Mouse (Mus musculus) hindbrain, embryonic 13.5 days (tissue): Measurements from ENCODE around the gene Itga1. TPM values are rescaled to one million over a fixed set of nuclear protein-coding genes. Genes with fewer than 3 reads are reported as not detected.

Experiments used
- ATAC-seq: fragments of 200-750 bp; cut with Nextera tagmentation; 2 replicates; pipeline ENCODE4 v1.8.0; 2017; ENCODE audit warnings: moderate TSS enrichment; ENCODE audit not compliant: low FRiP score
- H3K27ac ChIP-seq: fragments of 300-500 bp; sonication (generic); 2 replicates; pipeline ENCODE4 v1.5.1; 2015; ENCODE audit warnings: inconsistent platforms, mild to moderate bottlenecking, moderate library complexity
- H3K27me3 ChIP-seq: fragments of 300-500 bp; sonication (generic); 2 replicates; pipeline ENCODE4 v1.6.1; 2015; ENCODE audit warnings: mild to moderate bottlenecking, inconsistent platforms
- H3K36me3 ChIP-seq: fragments of 300-500 bp; sonication (generic); 2 replicates; pipeline ENCODE4 v1.6.1; 2015; ENCODE audit warnings: mild to moderate bottlenecking, inconsistent platforms
- H3K4me1 ChIP-seq: fragments of 300-500 bp; sonication (generic); replicated peaks from 2 replicates; pipeline ENCODE4 v1.6.1; 2015; ENCODE audit warnings: inconsistent platforms
- H3K4me2 ChIP-seq: fragments of 300-500 bp; sonication (generic); 2 replicates; pipeline ENCODE4 v1.6.1; 2015; ENCODE audit warnings: inconsistent platforms, mild to moderate bottlenecking, moderate library complexity
- H3K4me3 ChIP-seq: fragments of 300-500 bp; sonication (generic); 2 replicates; pipeline ENCODE4 v1.5.1; 2015; ENCODE audit warnings: mild to moderate bottlenecking, inconsistent platforms
- H3K9ac ChIP-seq: fragments of 300-500 bp; sonication (generic); 2 replicates; pipeline ENCODE4 v1.6.1; 2015; ENCODE audit warnings: mild to moderate bottlenecking, inconsistent platforms
- H3K9me3 ChIP-seq: fragments of 300-500 bp; sonication (generic); 2 replicates; pipeline ENCODE4 v1.6.1; 2016; ENCODE audit warnings: inconsistent platforms
- WGBS: fragments of 180-500 bp; shearing (Covaris S2); methylation state at CpG from one replicate; pipeline ENCODE4 v1.1.7; 2015; 5-methylcytosine and 5-hydroxymethylcytosine counted together
- polyA plus RNA-seq: library from polyadenylated mRNA; unstranded; fragments of >200 nt; fragmentation: Nextera tagmentation; extraction: Ambion mirVana; gene quantifications from 2 replicates; pipeline ENCODE4 v1.2.1, GENCODE M21; 2015

Itga1 gene
- polyA plus RNA-seq, 1 experiment from 2014 or later = 7.1 TPM

DNA sequence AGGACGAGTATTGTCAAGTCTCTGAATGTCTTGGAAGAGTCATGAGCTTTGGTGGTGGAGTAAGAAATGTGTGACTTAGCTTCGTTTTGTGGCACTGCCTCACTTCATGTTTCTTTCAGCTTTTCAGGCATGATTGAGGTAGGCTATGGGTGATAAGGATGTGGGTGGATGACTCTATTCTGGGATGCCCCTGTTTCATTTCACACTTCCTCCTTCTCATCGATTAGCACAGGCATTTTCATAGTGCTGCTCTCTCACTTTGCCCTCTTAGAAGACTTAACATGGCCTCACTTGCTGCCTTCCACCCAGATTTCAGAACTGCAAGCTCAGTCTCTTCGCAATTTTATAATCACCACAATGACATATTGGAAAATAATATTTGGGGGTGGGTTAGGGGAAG, 102.2 kb downstream of the Itga1 start:
- H3K4me2 ChIP-seq = no peak overlapping the region
- H3K4me3 ChIP-seq = no peak overlapping the region
- no peaks in the 10 kb centered on the region for H3K36me3 ChIP-seq
- H3K4me1 ChIP-seq = no peaks in the 10 kb centered on the region
- H3K27me3 ChIP-seq = no peaks in the 10 kb centered on the region
- no peak for ATAC-seq
- WGBS = 91% methylated on average over 4 of the region's 4 CpGs
- H3K27ac ChIP-seq = no peak overlapping the region
- no peak overlapping the region for H3K9ac ChIP-seq
- no peaks in the 10 kb centered on the region for H3K9me3 ChIP-seq

- Histone ChIP-seq H3K4me3 (no peak overlapping the region), H3K4me2 (no peak overlapping the region), H3K36me3 (no peaks in the 10 kb centered on the region), H3K27ac (no peak overlapping the region), H3K9me3 (no peaks in the 10 kb centered on the region), H3K9ac (no peak overlapping the region), H3K27me3 (no peaks in the 10 kb centered on the region), H3K4me1 (no peaks in the 10 kb centered on the region)
- no peak for ATAC-seq
- WGBS = 93% methylated on average over 10 of the region's 10 CpGs
Observed at GRCm38 (mm10) chr13:114998100-114998499, 103.7 kb downstream of the Itga1 start.

DNA sequence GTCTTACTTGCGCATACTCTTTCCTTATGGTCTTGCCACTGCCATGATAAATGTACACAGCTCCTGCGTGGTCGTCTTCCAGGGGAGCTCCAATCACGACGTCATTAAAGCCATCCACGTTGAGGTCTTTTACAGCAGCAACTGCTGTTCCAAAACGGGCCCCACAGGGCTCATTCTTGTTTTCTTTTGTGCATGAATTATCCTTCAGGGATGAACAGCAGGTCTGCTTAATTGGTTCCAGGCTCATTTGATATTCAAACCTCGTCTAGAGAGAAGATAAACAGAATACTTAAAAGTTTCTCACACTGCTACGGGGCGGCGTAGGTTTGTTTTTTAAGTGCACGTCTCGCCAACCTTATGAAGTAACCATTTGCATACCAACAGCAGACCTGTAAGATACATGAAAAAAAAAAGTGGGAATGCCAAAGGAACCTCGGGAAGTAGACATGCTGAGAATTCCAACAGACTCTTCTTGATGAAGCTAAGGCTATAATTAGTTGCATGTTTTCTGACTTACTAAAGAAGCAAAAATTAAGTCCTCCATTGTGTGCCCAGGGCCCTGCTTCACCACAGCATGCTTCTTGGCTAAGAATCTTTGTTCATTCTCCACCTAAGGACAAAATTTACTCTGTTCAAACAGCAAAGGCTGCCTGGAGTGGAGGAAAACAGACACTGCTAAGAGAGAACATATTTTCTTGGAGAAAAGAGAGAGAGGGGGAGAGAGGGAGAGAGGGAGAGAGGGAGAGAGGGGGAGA, 109.3 kb downstream of the Itga1 start:
- Histone ChIP-seq H3K36me3 (no peaks in the 10 kb centered on the region), H3K4me2 (peak overlapping the region; percentile 27), H3K4me1 (peaks cover 11% of the 10 kb centered on the region), H3K27me3 (no peaks in the 10 kb centered on the region), H3K9me3 (no peaks in the 10 kb centered on the region), H3K4me3 (no peak overlapping the region), H3K9ac (no peak overlapping the region), H3K27ac (no peak overlapping the region)
- ATAC-seq = peak; percentile 91
- 22% methylated on average over 14 of the region's 14 CpGs for WGBS

DNA sequence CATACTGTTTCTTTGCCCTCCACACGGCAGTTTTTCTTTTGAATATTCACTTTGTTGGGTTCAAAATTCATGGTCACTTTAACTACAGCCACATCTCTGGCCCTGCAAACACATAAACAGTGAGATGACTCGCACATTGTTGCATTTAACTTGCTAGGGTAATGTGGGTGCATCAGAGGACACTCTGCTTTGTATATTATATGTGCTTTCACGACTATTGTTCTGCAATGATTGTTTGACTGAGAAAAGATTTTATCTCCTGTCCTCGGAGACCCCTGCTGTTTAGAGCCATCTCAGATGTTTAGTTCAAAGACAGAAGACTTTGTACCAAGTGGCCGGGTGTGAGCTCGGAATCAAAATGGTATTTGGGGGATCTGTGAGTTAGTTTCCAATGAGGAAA, 114.1 kb downstream of the Itga1 start:
- peaks cover 8% of the 10 kb centered on the region for H3K4me1 ChIP-seq
- H3K4me2 ChIP-seq = no peak overlapping the region
- H3K36me3 ChIP-seq = no peaks in the 10 kb centered on the region
- no peak overlapping the region for H3K4me3 ChIP-seq
- no peaks in the 10 kb centered on the region for H3K27me3 ChIP-seq
- 61% methylated on average over 6 of the region's 6 CpGs for WGBS
- H3K9ac ChIP-seq = no peak overlapping the region
- no peaks in the 10 kb centered on the region for H3K9me3 ChIP-seq
- H3K27ac ChIP-seq = no peak overlapping the region
- ATAC-seq = no peak

GRCm38 (mm10) chr13:114987161-114987560, 114.6 kb downstream of the Itga1 start:
- Histone ChIP-seq H3K36me3 (no peaks in the 10 kb centered on the region), H3K4me1 (peaks cover 3% of the 10 kb centered on the region), H3K27ac (no peak overlapping the region), H3K4me3 (no peak overlapping the region), H3K9me3 (no peaks in the 10 kb centered on the region), H3K4me2 (no peak overlapping the region), H3K27me3 (no peaks in the 10 kb centered on the region), H3K9ac (no peak overlapping the region)
- ATAC-seq = no peak
- 74% methylated on average over 2 of the region's 2 CpGs for WGBS

GRCm38 (mm10) chr13:114984658-114985057, 117.1 kb downstream of the Itga1 start:
- H3K4me3 ChIP-seq = no peak overlapping the region
- H3K9me3 ChIP-seq = no peaks in the 10 kb centered on the region
- WGBS = 86% methylated on average over 1 of the region's 1 CpGs
- H3K9ac ChIP-seq = no peak overlapping the region
- no peaks in the 10 kb centered on the region for H3K36me3 ChIP-seq
- no peak for ATAC-seq
- H3K27me3 ChIP-seq = no peaks in the 10 kb centered on the region
- H3K4me1 ChIP-seq = no peaks in the 10 kb centered on the region
- no peak overlapping the region for H3K27ac ChIP-seq
- no peak overlapping the region for H3K4me2 ChIP-seq

- Histone ChIP-seq H3K4me1 (no peaks in the 10 kb centered on the region), H3K9ac (no peak overlapping the region), H3K4me3 (no peak overlapping the region), H3K4me2 (no peak overlapping the region), H3K27me3 (no peaks in the 10 kb centered on the region), H3K27ac (no peak overlapping the region), H3K36me3 (no peaks in the 10 kb centered on the region), H3K9me3 (no peaks in the 10 kb centered on the region)
- WGBS = 93% methylated on average over 7 of the region's 7 CpGs
- ATAC-seq = no peak
Observed at GRCm38 (mm10) chr13:114983116-114983515, 118.6 kb downstream of the Itga1 start.

DNA sequence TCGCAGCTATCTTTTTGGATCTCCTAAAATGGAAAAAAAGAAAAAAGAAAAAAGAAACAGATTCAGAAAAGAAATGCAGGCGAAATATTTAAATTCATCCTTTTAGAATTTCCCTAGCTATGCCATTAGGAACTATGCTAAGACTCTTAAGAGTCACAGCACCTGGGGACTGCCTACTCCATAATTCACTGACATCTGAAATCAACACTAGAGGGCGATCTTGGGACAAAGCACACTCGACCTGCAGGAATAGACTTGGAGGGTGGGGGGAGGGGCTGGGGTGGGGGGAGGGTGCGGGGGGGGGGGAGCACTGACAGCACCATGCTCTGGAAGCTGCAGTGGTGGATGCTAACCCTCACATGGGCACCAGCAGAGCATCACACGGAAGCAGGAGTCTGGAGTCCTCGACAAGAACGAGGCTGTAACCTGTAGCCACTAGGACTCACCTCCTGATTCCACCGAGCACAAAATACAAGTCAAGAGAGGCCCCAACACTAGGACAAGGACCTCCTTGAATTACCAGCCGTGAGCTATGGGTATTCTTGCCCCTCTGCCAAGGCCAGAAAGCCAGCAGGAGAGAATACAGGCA, 120.8 kb downstream of the Itga1 start:
- Histone ChIP-seq H3K4me3 (no peak overlapping the region), H3K4me2 (no peak overlapping the region), H3K27me3 (no peaks in the 10 kb centered on the region), H3K27ac (no peak overlapping the region), H3K36me3 (no peaks in the 10 kb centered on the region), H3K9ac (no peak overlapping the region), H3K9me3 (no peaks in the 10 kb centered on the region), H3K4me1 (no peaks in the 10 kb centered on the region)
- no peak for ATAC-seq
- 42% methylated on average over 10 of the region's 10 CpGs for WGBS

- ATAC-seq = no peak
- Histone ChIP-seq H3K27ac (no peak overlapping the region), H3K27me3 (no peaks in the 10 kb centered on the region), H3K9ac (no peak overlapping the region), H3K36me3 (no peaks in the 10 kb centered on the region), H3K4me2 (no peak overlapping the region), H3K4me1 (no peaks in the 10 kb centered on the region), H3K9me3 (no peaks in the 10 kb centered on the region), H3K4me3 (no peak overlapping the region)
- WGBS = 74% methylated on average over 6 of the region's 6 CpGs
Observed at GRCm38 (mm10) chr13:114974484-114975042, 127.2 kb downstream of the Itga1 start.

- no peak for ATAC-seq
- Histone ChIP-seq H3K27ac (no peak overlapping the region), H3K9ac (no peak overlapping the region), H3K4me1 (no peaks in the 10 kb centered on the region), H3K4me3 (no peak overlapping the region), H3K9me3 (no peaks in the 10 kb centered on the region), H3K36me3 (no peaks in the 10 kb centered on the region), H3K4me2 (no peak overlapping the region), H3K27me3 (no peaks in the 10 kb centered on the region)
- 95% methylated on average over 3 of the region's 3 CpGs for WGBS
Observed at GRCm38 (mm10) chr13:114971905-114972304, 129.9 kb downstream of the Itga1 start.

DNA sequence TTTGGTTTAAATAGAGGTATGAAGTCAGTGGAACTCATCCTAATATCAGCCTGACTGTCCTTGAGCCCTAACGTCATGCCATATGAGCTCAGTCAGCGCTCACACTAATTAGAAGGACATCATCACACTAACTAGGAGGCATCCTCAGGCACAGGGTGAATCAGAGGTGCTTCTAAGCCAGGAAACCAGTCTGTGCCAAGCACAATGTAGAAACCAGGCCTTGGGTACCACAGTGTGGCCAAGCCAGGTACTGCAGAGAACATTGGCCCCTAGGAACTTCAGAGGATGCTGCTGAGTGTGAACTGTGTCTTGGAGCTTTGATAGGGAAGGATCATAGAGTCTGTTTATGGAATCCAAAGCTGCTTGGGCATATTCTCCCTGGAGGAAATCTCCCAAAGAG, 137.5 kb downstream of the Itga1 start:
- 29% methylated on average over 2 of the region's 2 CpGs for WGBS
- peak; percentile 91; the same call in 1 of the 2 replicates for ATAC-seq
- Histone ChIP-seq H3K4me3 (no peak overlapping the region), H3K36me3 (no peaks in the 10 kb centered on the region), H3K27me3 (no peaks in the 10 kb centered on the region), H3K27ac (no peak overlapping the region), H3K9ac (no peak overlapping the region), H3K4me1 (no peaks in the 10 kb centered on the region), H3K4me2 (no peak overlapping the region), H3K9me3 (no peaks in the 10 kb centered on the region)

GRCm38 (mm10) chr13:114954516-114954915, 147.2 kb downstream of the Itga1 start:
- no peak overlapping the region for H3K4me3 ChIP-seq
- H3K9ac ChIP-seq = no peak overlapping the region
- ATAC-seq = no peak
- H3K9me3 ChIP-seq = no peaks in the 10 kb centered on the region
- H3K27me3 ChIP-seq = no peaks in the 10 kb centered on the region
- H3K4me2 ChIP-seq = no peak overlapping the region
- H3K36me3 ChIP-seq = no peaks in the 10 kb centered on the region
- H3K4me1 ChIP-seq = no peaks in the 10 kb centered on the region
- no peak overlapping the region for H3K27ac ChIP-seq

DNA sequence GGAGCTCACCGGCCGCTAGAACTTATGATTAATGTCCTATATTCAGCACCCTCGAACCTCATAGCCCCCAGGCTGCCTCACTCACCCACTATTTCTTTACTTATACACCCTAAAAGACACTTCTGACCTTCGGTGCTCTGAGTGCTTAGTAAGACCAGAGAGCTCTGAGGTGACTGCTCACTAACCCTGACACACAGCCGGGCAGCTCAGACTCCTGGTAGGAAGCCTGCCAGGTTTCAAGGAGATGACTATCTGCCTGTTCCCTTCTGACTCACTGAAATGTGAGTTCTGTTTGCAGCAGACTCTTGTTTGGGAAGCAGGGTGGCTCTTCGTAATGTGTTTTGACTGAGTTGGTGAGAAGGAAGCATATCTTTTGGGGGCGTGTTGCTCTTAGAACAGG, 168.2 kb downstream of the Itga1 start:
- peaks cover 34% of the 10 kb centered on the region for H3K27me3 ChIP-seq
- H3K4me1 ChIP-seq = peaks cover 15% of the 10 kb centered on the region
- H3K36me3 ChIP-seq = no peaks in the 10 kb centered on the region
- 88% methylated on average over 7 of the region's 7 CpGs for WGBS
- H3K27ac ChIP-seq = no peak overlapping the region
- no peak for ATAC-seq
- no peak overlapping the region for H3K4me3 ChIP-seq
- H3K9ac ChIP-seq = no peak overlapping the region
- H3K9me3 ChIP-seq = no peaks in the 10 kb centered on the region
- H3K4me2 ChIP-seq = no peak overlapping the region
